Mouse (Mus musculus): ENCODE measurements around the gene Gcc2. TPM values are rescaled to one million over a fixed set of nuclear protein-coding genes. Genes with fewer than 3 reads are reported as not detected.
"Not testable (repeated sequence)": the region's sequence is repeated elsewhere in the genome, so short reads cannot be mapped to it uniquely, and the experiment has no call there.

Gcc2 gene
- polyA plus RNA-seq, 1 experiment from 2014 or later = 45.7 TPM

- ATAC-seq (replicated peaks; ENCODE audit: low FRiP score); H3K36me3 ChIP-seq (ENCODE audit: control insufficient read depth, insufficient read depth, low read length); H3K4me1 ChIP-seq (replicated peaks; ENCODE audit: control insufficient read depth, insufficient read depth, low read length); DNase-seq (ENCODE audit: low spot score); H3K27ac ChIP-seq (ENCODE audit: low read depth, low read length); H3K9ac ChIP-seq (ENCODE audit: low read length); H3K27me3 ChIP-seq (ENCODE audit: control insufficient read depth, insufficient read depth, low read length); H3K4me2 ChIP-seq (ENCODE audit: low read depth, low read length, severe bottlenecking); H3K4me3 ChIP-seq (ENCODE audit: low read depth, low read length); H3K9me3 ChIP-seq (ENCODE audit: control insufficient read depth, low read length): not testable (repeated sequence)
- WGBS = 80% methylated on average over 4 of the region's 4 CpGs
Observed at GRCm38 (mm10) chr10:58226357-58226756, 28.9 kb upstream of the Gcc2 start.

- H3K36me3 ChIP-seq (ENCODE audit: control insufficient read depth, insufficient read depth, low read length); DNase-seq (ENCODE audit: low spot score); H3K4me3 ChIP-seq (ENCODE audit: low read depth, low read length); H3K9ac ChIP-seq (ENCODE audit: low read length); H3K4me2 ChIP-seq (ENCODE audit: low read depth, low read length, severe bottlenecking); H3K4me1 ChIP-seq (replicated peaks; ENCODE audit: control insufficient read depth, insufficient read depth, low read length); H3K27me3 ChIP-seq (ENCODE audit: control insufficient read depth, insufficient read depth, low read length); ATAC-seq (replicated peaks; ENCODE audit: low FRiP score); H3K27ac ChIP-seq (ENCODE audit: low read depth, low read length): not testable (repeated sequence)
- H3K9me3 ChIP-seq (ENCODE audit: control insufficient read depth, low read length) = peaks cover 18% of the 10 kb centered on the region
- WGBS = 87% methylated on average over 2 of the region's 6 CpGs
Observed at GRCm38 (mm10) chr10:58227798-58228197, 27.5 kb upstream of the Gcc2 start.

DNA sequence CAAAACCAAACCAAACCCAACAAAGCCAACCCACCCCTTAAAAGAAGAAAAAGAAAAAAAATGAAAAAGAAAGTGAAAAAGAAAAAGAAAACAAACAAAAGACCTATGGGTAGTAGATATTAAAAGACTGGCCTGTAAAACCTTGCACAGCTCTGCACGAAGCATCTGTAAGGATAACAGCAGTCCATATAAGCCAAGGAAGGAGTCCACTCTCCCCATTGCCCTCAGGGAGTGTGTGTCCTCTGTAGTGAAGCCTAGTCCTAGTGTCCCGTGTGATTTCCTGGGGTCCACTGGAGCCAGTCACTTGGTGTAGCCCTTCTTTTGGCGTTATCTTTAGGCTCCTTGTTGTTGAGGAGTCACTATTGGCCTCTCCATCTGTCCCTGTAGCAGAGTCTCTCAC is 25.3 kb upstream of the Gcc2 start:
- not testable (repeated sequence) for H3K36me3 ChIP-seq (ENCODE audit: control insufficient read depth, insufficient read depth, low read length); ATAC-seq (replicated peaks; ENCODE audit: low FRiP score); H3K4me1 ChIP-seq (replicated peaks; ENCODE audit: control insufficient read depth, insufficient read depth, low read length); H3K27ac ChIP-seq (ENCODE audit: low read depth, low read length); H3K9ac ChIP-seq (ENCODE audit: low read length); H3K4me3 ChIP-seq (ENCODE audit: low read depth, low read length); H3K27me3 ChIP-seq (ENCODE audit: control insufficient read depth, insufficient read depth, low read length); H3K4me2 ChIP-seq (ENCODE audit: low read depth, low read length, severe bottlenecking); DNase-seq (ENCODE audit: low spot score)
- WGBS = 54% methylated on average over 3 of the region's 3 CpGs
- peaks cover 20% of the 10 kb centered on the region for H3K9me3 ChIP-seq (ENCODE audit: control insufficient read depth, low read length)

- not testable (repeated sequence) for H3K4me2 ChIP-seq (ENCODE audit: low read depth, low read length, severe bottlenecking); H3K27ac ChIP-seq (ENCODE audit: low read depth, low read length); H3K9ac ChIP-seq (ENCODE audit: low read length); H3K4me3 ChIP-seq (ENCODE audit: low read depth, low read length); H3K27me3 ChIP-seq (ENCODE audit: control insufficient read depth, insufficient read depth, low read length); H3K4me1 ChIP-seq (replicated peaks; ENCODE audit: control insufficient read depth, insufficient read depth, low read length); H3K36me3 ChIP-seq (ENCODE audit: control insufficient read depth, insufficient read depth, low read length)
- 87% methylated on average over 5 of the region's 7 CpGs for WGBS
- peak; percentile 67 for DNase-seq (ENCODE audit: low spot score)
- peak; percentile 30 for ATAC-seq (replicated peaks; ENCODE audit: low FRiP score)
- peaks cover 20% of the 10 kb centered on the region for H3K9me3 ChIP-seq (ENCODE audit: control insufficient read depth, low read length)
Observed at GRCm38 (mm10) chr10:58231088-58231487, 24.2 kb upstream of the Gcc2 start.

DNA sequence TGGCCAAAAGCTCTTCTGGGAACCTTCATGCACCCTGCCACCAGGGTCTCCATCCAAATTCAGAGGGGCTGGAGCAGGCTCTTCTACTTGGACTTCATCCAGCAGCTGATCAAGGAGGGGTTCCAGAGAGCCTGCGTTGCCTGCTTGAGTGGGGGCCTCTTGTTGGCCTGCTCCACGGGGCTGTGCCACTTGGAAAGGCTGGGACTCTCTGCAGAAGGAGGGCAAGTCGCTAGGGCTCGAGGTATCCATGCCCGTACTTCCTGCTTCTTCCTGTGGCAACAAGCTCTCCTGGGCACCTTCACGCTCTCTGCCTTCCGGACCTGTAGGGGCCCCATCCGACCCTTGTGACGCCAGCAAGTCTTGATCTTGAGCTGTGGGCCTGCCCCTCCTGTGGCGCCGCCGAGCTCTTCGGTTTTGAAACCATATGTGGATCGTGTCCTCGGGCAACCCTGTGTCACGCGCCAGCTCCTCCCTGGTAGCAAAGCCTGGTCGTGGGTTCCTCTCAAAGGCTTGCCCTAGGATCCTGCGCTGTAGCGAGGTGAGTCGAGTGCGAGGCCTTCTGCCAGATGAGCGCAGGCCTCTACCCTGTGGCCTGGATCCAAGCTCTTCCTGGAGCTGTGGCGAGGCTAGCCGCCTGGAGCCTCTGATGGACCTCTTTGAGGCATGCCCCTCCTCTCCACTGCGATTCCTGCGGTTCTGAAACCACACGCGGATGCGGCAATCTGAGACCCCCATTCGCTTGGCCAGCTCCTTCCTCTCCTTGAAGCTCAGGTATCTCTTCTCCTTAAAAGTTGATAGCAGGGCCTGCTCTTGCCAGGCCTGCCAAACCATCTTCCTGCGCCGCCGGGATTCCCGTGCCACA is 23.3 kb upstream of the Gcc2 start:
- peaks cover 19% of the 10 kb centered on the region for H3K9me3 ChIP-seq (ENCODE audit: control insufficient read depth, low read length)
- not testable (repeated sequence) for H3K4me1 ChIP-seq (replicated peaks; ENCODE audit: control insufficient read depth, insufficient read depth, low read length); H3K36me3 ChIP-seq (ENCODE audit: control insufficient read depth, insufficient read depth, low read length); H3K9ac ChIP-seq (ENCODE audit: low read length); H3K4me3 ChIP-seq (ENCODE audit: low read depth, low read length); H3K27me3 ChIP-seq (ENCODE audit: control insufficient read depth, insufficient read depth, low read length); H3K27ac ChIP-seq (ENCODE audit: low read depth, low read length); H3K4me2 ChIP-seq (ENCODE audit: low read depth, low read length, severe bottlenecking)
- peak; percentile 80 for ATAC-seq (replicated peaks; ENCODE audit: low FRiP score)
- DNase-seq (ENCODE audit: low spot score) = peak; percentile 86
- 89% methylated on average over 31 of the region's 35 CpGs for WGBS

DNA sequence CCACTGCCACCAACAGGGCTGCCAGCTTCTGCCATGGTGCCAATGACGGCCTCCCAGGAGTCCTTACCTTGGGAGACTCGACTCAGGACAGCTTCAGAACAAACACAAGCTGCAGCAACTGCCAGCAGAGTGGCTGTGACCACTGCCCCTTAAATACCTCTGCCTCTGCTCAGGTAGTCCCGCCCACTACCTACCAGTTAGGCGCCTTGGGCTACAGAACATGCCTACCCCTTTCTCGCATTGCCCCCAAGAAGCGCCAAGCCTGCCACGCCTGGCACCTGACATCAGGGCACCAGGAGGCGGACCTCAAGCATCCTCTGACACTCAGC is 22.7 kb upstream of the Gcc2 start, which contains the start of gene Duxf3:
Duxf3 (minus strand) TSS at position 35 of the 329 bp plus-strand sequence.
- H3K27ac ChIP-seq (ENCODE audit: low read depth, low read length); H3K9ac ChIP-seq (ENCODE audit: low read length); H3K36me3 ChIP-seq (ENCODE audit: control insufficient read depth, insufficient read depth, low read length); H3K4me1 ChIP-seq (replicated peaks; ENCODE audit: control insufficient read depth, insufficient read depth, low read length); H3K4me2 ChIP-seq (ENCODE audit: low read depth, low read length, severe bottlenecking); DNase-seq (ENCODE audit: low spot score); H3K27me3 ChIP-seq (ENCODE audit: control insufficient read depth, insufficient read depth, low read length); H3K4me3 ChIP-seq (ENCODE audit: low read depth, low read length): not testable (repeated sequence)
- 81% methylated on average over 5 of the region's 8 CpGs for WGBS
- peaks cover 19% of the 10 kb centered on the region for H3K9me3 ChIP-seq (ENCODE audit: control insufficient read depth, low read length)
- ATAC-seq (replicated peaks; ENCODE audit: low FRiP score) = peak; percentile 64

DNA sequence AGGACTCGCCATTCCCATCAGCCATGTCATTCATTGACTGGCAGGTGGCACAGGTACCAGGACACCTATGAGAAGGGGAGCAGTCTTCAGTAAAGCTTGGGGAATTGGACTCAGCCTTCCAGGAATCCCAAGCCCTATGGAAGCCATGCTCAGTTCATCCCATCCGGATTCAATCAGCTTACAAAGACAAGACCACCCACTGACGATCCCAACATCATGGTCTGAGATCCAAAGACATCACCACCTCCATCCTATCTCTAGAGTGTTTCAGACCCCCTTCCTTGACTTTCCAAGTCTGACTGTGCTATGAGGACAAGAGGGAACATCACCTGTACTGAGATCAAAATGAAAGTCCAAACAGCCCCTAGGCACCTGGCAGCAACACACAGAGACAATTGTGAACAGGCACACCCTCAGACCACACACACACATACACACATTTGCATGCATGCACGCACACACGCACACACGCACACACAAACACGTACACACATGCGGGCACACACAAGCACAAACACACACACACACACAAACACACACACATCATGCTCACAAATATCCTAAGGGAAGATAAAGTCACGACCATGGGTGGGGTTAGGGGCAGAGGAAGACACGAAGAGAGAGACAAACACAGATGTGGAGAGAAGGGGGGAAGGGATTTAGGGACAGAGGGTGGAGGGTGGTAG is 22.1 kb upstream of the Gcc2 start:
- not testable (repeated sequence) for H3K4me3 ChIP-seq (ENCODE audit: low read depth, low read length); DNase-seq (ENCODE audit: low spot score); H3K27ac ChIP-seq (ENCODE audit: low read depth, low read length); H3K9ac ChIP-seq (ENCODE audit: low read length); H3K4me1 ChIP-seq (replicated peaks; ENCODE audit: control insufficient read depth, insufficient read depth, low read length); H3K4me2 ChIP-seq (ENCODE audit: low read depth, low read length, severe bottlenecking); H3K27me3 ChIP-seq (ENCODE audit: control insufficient read depth, insufficient read depth, low read length); H3K36me3 ChIP-seq (ENCODE audit: control insufficient read depth, insufficient read depth, low read length)
- H3K9me3 ChIP-seq (ENCODE audit: control insufficient read depth, low read length) = peaks cover 19% of the 10 kb centered on the region
- peak; percentile 58 for ATAC-seq (replicated peaks; ENCODE audit: low FRiP score)
- 78% methylated on average over 9 of the region's 10 CpGs for WGBS

- H3K9ac ChIP-seq (ENCODE audit: low read length); H3K4me1 ChIP-seq (replicated peaks; ENCODE audit: control insufficient read depth, insufficient read depth, low read length); DNase-seq (ENCODE audit: low spot score); H3K4me3 ChIP-seq (ENCODE audit: low read depth, low read length); H3K36me3 ChIP-seq (ENCODE audit: control insufficient read depth, insufficient read depth, low read length); H3K27me3 ChIP-seq (ENCODE audit: control insufficient read depth, insufficient read depth, low read length); ATAC-seq (replicated peaks; ENCODE audit: low FRiP score); H3K4me2 ChIP-seq (ENCODE audit: low read depth, low read length, severe bottlenecking); H3K27ac ChIP-seq (ENCODE audit: low read depth, low read length): not testable (repeated sequence)
- H3K9me3 ChIP-seq (ENCODE audit: control insufficient read depth, low read length) = peaks cover 19% of the 10 kb centered on the region
Observed at GRCm38 (mm10) chr10:58233740-58234121, 21.6 kb upstream of the Gcc2 start.

Data from forebrain, embryonic 11.5 days (tissue).